Mouse (Mus musculus) kidney, adult 18-20 months (tissue): ENCODE data around the gene AC170998.1.
A peak's percentile ranks its signal among the peaks of the same experiment; 100 is the strongest.
"Not testable (repeated sequence)": the region's sequence is repeated elsewhere in the genome, so short reads cannot be mapped to it uniquely, and the experiment has no call there.

Experiments used
- DNase-seq: peaks from one replicate; pipeline ENCODE4 v3.0.0; 2021

The AC170998.1 gene

DNA sequence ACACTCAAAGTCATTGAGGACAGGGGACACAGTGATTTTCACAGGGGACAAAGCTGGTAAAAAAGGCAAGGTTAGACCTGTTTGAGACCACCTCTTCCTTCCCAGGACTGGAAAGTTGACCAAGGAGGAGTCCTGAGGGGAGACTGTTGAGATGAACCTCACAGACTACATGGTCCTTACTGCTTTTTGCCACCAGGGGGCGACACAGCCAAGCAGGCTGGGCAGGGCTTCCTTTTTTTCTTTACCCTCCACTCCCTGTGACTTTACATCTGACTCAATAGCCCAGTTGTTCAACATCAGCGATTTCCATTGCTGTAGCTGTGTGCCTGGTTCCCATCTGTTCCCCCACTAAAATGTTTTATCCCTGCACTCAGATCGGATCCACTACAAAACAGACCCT is 36.0 kb downstream of the AC170998.1 start:
- DNase-seq = peak; percentile 81

DNA sequence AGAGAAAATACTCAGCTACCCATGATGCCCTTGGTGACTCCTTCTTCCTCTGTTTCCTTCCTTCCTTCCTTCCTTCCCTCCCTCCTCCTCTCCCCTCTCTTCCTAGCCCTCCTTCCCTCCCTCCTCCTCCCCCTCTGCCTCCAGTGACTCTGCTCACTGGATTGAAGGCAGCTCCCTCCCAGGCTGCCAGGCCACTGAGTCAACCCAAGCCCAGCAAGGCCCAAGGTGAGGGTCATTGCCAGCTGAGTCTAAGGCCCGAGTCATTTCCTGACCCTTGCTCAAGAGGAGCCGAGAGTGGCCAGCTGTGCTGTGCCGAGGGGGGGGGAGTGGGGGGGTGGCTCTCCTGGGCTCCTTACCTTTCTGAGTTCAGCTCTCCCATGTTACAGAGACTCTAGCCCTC is 40.3 kb downstream of the AC170998.1 start:
- DNase-seq = no peak

DNA sequence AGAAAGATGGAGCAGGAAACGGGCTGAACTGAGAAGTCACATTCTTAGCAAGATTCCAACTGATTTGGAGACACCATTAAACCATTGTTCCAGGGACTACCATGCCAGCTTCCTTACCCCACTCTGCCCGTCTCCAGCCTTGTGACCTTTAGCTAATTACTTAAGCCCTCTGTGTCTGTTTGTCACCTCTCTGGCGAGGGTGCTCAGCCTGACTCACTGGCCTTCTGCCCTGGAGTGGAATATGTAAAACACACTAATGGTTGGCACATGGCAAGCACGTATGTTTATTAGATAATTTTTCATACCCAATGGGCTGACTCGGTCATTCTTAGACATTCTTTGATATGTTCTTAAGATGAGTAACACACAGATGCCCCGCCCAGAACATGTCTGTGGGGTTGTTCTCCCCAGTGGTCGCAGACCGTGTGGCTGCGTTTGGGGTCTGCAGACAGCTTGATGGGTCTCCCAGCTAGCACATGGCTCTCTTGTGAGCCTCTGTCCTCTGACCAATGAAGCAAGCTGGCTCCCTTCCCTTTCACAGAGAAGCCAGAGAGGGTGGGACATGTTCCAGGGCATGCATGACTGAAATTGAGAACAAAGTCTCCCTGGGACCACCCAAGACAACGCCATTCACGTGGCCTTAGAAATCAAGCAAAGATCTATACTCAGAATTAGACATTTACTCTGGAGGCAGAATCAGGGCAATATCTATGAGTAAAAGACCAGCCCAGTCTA is 41.1 kb downstream of the AC170998.1 start:
- no peak for DNase-seq

DNA sequence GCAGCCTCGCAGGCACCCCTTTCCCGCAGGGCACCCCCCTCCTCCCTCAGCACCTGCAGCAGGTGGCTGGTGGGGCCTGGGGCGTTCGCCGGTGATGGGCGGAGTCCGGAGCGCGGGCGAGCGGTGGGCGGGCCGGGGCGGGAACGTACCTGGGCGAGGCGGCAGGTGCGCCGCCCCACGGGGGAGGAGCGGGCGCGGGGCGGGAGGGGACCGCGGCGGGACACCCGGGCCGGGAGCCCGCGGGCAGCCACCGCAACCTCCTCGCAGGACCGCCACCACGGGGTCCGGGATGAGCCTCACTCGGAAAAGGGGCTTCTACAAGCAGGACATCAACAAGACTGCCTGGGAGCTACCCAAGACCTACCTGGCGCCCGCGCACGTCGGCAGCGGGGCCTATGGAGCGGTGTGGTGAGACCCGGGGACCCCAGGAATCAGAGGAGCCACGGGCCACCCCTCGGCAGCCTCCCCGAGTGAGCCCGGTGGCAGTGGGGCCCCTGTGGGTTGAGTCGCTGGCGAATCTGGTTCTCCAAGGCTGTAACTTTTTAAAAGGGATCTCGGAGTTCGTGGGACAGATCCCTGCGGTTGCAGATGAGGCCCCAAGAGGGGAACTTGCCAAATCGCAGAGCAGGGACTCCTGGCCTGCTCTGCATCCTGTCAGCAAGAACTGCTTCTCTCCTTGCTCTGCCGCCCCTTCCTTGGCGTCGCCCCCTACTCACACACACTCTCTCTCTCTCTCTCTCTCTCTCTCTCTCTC is 43.4 kb downstream of the AC170998.1 start, which contains the start of gene Mapk13:
Gene Mapk13, plus strand, starts transcription at position 177 of the 754 bp plus-strand sequence.
- peak; percentile 51 for DNase-seq

DNA sequence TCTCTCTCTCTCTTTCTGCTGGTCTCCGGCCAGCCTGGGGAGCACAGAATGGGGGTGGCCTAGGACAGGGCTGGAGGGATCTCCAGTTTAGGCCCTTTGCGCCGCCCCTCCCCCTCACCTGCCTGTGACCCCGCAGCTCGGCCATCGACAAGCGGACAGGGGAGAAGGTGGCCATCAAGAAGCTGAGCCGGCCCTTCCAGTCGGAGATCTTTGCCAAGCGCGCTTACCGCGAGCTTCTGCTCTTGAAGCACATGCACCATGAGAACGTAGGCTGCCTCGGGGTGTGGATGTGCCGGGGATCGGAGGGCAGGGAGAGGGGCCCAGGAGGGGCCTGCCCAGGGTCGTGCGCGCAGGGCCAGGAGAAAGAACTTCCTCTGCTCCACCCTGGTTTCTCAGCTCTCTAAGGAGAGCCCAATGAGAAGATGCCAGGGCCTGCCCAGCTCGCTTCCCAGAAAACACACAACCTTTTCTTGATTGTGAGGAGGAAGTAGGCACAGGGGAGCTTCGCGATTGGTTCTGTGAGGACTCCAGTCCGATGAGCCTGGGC is 44.1 kb downstream of the AC170998.1 start:
- peak; percentile 27 for DNase-seq

DNA sequence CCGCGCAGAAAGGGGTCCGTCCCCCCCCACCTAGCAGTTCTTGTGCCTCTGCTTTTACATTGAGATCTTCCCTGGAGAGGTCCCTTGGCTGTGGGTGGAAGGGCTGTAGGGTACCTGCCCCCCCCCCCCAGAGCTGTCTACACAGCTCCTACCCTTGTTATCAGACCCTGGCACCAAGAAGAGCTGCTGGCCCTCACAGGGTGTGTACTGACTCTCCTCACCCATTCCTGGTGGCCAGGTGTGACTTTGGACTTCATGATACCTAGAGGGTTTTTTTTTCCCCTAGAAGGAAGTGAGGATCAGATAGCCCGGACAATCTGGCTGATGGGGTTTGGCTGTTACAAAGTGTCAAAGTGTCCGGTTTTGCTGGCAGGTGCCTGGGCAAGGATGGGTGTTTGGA is 45.4 kb downstream of the AC170998.1 start:
- DNase-seq = no peak

DNA sequence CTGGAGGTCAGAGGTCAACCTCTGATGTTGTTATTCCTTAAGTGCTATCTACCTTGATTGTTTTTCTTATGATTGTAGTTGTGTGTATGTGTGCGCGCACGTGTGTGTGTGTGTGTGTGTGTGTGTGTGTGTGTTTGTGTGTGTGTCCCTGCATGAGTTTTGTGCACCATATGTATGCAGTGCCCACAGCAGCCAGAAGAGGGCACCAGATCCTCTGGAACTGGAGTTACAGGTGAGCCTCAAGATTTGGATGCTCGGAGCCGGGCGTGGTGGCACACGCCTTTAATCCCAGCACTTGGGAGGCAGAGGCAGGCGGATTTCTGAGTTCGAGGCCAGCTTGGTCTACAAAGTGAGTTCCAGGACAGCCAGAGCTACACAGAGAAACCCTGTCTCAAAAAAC is 48.4 kb downstream of the AC170998.1 start:
- not testable (repeated sequence) for DNase-seq

DNA sequence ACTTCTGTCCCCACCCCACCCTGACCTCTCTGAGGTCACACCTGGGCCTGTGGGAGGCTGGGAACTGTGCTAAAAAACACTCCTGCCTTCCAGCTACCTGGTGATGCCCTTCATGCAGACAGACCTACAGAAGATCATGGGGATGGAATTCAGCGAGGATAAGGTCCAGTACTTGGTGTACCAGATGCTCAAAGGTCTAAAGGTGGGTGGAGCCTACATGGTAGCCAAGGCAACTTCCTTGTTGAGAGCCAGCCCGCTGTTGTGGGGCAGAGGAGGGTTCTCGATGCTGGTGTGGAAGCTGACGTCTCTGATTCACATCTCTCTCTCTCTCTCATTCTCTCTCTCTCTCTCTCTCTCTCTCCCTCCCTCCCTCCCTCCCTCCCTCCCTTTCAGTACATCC is 49.3 kb downstream of the AC170998.1 start:
- no peak for DNase-seq
